Mouse (Mus musculus): Measurements from ENCODE around the gene Xlr4c. TPM values are rescaled to one million over a fixed set of nuclear protein-coding genes. Genes with fewer than 3 reads are reported as not detected.
"Not testable (repeated sequence)": the region's sequence is repeated elsewhere in the genome, so short reads cannot be mapped to it uniquely, and the experiment has no call there.

Xlr4c gene
- not detected for total RNA-seq (2021)
- long read RNA-seq, experiment 1: 0 reads
- long read RNA-seq, experiment 2: 0 reads

DNA sequence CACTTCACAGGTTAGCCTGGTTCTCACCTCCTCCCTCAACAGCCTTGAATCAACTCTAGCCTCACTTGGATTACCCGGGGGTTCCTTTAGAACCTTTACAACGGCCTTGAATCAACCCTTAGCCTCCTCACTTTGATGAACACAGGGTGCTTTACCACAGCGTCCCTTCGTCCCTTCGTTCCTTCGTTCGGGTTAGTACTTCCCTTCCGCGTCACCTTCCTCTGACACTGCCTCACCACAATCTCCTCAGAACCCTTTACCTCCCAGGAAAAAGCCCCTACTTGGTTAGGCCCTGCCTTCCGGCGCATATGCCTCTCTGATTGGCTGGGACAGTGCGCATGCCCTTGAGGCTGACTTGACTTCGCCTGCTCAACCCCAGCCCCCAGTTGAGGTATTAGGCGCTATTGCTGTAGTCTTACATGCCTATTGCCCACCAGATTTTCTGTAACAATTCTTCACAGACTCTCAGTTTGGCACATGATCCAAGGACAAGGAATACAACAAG is at the start of gene Xlr4c:
Xlr4c (minus strand) TSS at position 310 of the 505 bp plus-strand sequence.
- DNase-seq: not testable (repeated sequence)

DNA sequence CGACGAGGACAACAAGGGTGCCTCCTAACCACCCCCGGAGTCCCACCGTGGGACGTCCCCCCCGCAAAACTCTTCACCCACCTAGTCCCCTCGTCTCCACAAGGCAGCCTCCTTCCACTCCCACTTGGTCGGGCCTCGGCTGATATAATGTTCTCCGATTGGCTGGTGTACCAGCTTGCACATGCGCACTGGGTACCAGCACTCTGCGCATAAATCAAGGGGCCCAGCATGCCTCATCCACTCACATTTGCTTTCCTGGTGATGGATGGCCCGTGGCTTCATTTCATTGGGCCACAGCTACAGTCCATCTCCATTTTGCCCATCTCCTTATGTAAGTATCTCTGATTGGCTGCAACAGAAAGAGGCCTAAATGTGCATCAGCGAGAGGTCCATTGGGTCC is 22.3 kb upstream of the Xlr4c start, which contains the start of gene Xlr3c:
Xlr3c (minus strand) TSS at position 121 of the 400 bp plus-strand sequence.
- DNase-seq: not testable (repeated sequence)

DNA sequence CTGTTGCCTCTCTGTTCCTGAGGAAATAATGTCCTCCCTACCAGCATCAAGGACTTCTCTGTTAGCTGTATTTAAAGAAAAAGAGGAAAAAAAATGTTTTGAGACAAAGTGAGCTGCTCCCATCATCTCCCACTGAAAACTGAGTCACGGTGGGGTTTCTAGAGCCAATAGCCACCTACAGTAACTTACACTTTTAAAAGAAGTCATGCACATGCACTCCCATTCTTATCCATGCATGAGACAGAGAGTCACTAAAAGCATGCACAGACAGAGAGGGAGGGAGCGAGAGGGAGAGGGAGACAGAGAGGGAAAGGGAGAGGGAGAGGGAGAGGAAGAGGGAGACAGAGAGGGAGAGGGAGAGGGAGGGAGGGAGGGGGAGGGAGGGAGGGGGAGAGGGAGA is 19.5 kb upstream of the Xlr4c start:
- not testable (repeated sequence) for DNase-seq

DNA sequence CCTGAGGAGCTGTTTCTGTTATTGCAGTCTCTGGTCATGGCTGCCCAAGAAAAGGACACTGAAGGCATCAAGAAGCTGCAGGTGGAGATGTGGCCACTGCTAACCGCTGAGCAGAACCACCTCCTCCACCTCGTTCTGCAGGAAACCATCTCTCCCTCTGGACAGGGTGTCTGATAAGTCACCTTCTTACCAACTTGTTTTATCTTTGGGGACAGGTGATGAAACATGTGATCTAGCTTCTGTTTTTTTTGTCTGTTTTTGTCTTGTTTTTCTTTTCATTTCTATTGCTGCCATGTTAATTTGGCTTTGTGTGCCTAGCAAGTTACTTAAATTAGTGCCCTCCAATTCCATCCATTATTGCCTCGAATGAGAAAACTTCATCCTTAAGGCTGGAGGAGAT is 13.6 kb downstream of the Xlr4c start:
- DNase-seq: no peak

DNA sequence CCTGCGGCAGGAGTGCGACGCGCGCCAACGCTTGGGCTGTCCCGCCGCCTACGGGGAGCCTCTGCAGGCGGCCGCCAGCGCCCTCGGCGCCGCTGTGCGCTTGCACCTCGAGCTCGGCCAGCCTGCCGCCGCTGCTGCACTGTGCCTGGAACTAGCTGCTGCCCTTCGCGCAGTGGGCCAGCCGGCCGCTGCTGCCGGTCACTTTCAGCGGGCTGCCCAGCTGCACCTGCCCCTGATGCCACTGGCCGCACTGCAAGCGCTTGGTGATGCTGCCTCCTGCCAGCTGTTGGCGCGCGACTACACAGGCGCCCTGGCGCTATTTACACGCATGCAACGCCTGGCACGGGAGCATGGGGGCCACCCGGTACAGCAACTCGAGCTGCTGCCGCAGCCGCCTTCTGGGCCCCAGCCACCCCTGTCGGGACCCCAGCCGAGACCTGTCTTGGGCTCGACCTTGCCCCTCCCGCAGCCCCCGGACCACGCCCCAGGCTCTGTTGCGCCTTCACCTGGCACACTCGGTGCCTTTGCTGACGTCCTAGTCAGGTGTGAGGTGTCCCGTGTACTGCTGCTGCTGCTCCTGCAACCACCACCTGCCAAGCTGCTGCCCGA is 14.2 kb downstream of the Xlr4c start:
- peak; percentile 53 to 57 for DNase-seq

DNA sequence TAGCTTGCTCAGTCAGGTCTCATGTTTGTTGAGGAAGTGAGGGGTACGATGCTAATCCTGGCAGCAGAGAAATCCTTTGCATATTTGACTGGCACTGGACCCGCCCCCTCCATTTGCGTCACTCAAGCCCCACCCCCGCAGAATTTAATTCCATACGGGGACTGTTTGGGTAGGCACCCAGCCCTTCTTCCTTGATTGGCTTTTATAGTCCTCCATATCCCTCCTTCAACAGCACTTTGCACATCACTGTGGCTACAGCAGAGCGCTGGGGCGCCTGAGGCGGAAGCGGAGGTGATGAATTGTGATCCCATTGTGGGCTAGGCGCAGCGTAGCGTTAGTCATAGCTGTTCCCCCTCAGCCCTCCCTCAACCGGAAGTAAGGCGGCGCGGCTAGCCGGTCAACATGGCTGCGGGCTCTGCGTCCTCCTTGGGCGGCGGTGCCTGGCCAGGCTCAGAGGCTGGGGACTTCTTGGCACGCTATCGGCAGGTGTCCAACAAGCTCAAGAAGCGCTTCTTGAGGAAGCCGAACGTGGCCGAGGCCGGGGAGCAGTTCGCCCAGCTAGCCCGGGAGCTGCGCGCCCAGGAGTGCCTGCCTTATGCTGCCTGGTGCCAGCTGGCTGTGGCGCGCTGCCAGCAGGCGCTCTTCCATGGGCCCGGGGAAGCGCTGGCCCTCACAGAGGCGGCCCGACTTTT is 14.9 kb downstream of the Xlr4c start, which contains the start of gene F8a:
F8a (plus strand) TSS at position 378 of the 692 bp plus-strand sequence.
- peak; percentile 84 to 89 for DNase-seq

DNA sequence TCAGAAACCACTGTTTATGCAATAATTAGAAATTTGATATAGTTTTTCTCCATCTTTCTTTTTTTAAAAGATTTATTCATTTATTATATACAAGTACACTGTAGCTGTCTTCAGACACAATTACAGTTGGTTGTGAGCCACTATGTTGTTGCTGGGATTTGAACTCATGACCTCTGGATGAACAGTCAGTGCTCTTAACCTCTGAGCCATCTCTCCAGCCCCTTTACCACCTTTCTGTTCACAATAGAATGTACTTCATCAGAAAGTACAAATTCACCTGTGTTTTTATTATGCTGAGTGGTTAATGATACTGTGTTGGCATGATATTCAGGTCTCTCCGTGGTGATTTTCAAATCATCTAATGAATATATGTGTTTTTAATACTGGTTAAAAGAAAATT is 17.6 kb downstream of the Xlr4c start:
- DNase-seq: no peak

DNA sequence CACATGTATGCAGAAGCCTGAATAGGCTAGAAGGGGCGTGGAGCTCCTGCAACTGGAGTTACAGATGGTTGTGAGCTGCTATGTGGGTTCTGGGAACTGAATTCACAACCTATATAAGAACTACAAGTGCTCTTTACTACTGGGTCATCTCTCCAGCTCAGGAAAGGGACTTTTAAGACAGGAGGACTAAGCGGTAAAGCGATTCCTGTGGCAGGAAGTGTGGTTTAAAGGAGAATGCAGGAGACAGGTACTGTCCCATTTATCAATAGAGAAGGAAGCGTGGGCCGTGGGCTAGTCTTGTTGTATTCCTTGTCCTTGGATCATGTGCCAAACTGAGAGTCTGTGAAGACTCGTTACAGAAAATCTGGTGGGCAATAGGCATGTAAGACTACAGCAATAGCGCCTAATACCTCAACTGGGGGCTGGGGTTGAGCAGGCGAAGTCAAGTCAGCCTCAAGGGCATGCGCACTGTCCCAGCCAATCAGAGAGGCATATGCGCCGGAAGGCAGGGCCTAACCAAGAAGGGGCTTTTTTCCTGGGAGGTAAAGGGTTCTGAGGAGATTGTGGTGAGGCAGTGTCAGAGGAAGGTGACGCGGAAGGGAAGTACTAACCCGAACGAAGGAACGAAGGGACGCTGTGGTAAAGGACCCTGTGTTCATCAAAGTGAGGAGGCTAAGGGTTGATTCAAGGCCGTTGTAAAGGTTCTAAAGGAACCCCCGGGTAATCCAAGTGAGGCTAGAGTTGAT is 28.9 kb downstream of the Xlr4c start, which contains the start of gene Xlr4b:
Xlr4b (plus strand) TSS at position 515 of the 746 bp plus-strand sequence.
- not testable (repeated sequence) for DNase-seq

DNA sequence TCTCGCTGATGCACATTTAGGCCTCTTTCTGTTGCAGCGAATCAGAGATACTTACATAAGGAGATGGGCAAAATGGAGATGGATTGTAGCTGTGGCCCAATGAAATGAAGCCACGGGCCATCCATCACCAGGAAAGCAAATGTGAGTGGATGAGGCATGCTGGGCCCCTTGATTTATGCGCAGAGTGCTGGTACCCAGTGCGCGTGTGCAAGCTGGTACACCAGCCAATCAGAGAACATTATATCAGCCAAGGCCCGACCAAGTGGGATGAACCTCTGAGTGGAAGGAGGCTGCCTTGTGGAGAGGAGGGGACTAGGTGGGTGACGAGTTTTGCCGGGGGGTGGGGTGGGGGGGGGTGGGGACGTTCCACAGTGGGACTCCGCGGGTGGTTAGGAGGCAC is 51.0 kb downstream of the Xlr4c start, which contains the start of gene Xlr3b:
Xlr3b (plus strand) TSS at position 274 of the 400 bp plus-strand sequence.
- DNase-seq: peak in 1 of 2 experiments; percentile 43

Other genes starting within 250 kb of the Xlr4c start
- gene Pnma5, start 206.0 kb downstream of the Xlr4c start, total RNA-seq (2021): not detected
- gene Pnma3, start 178.3 kb downstream of the Xlr4c start, total RNA-seq (2021): not detected
- 1 to 10 TPM in 1 of 2 experiments, under 1 TPM in 1; 0.45 to 1.9 TPM for gene Xlr4a, start 160.7 kb downstream of the Xlr4c start, total RNA-seq (2021)
- under 1 TPM; 0.47 to 0.62 TPM for gene Xlr3a, start 146.0 kb downstream of the Xlr4c start, total RNA-seq (2021)
- not detected for gene Gm14685, start 126.1 kb downstream of the Xlr4c start, total RNA-seq (2021)
- not detected for gene Xlr5b, start 94.3 kb downstream of the Xlr4c start, total RNA-seq (2021)
- gene DXBay18, start 93.7 kb downstream of the Xlr4c start, total RNA-seq (2021): not detected
- not detected for gene Spin2d, start 66.1 kb downstream of the Xlr4c start, total RNA-seq (2021)
- 1 to 10 TPM in 1 of 2 experiments, under 1 TPM in 1; 0.75 to 1.2 TPM for gene Xlr3b, start 50.9 kb downstream of the Xlr4c start, total RNA-seq (2021)
- 1 to 10 TPM in 1 of 2 experiments, under 1 TPM in 1; 0.67 to 1.1 TPM for gene Xlr4b, start 28.8 kb downstream of the Xlr4c start, total RNA-seq (2021)
- 1 to 10 TPM; 6.6 to 7.2 TPM for gene F8a, start 14.8 kb downstream of the Xlr4c start, total RNA-seq (2021)
- not detected for gene Xlr3c, start 22.3 kb upstream of the Xlr4c start, total RNA-seq (2021)
- not detected for gene Xlr5a, start 49.8 kb upstream of the Xlr4c start, total RNA-seq (2021)
- gene Xlr5c, start 49.8 kb upstream of the Xlr4c start, total RNA-seq (2021): not detected
- not detected for gene Gm45015, start 93.7 kb upstream of the Xlr4c start, total RNA-seq (2021)
- gene Zfp275, start 99.5 kb upstream of the Xlr4c start, total RNA-seq (2021): 1 to 10 TPM; 5.6 to 6.6 TPM
- not detected for gene Gm18336, start 155.6 kb upstream of the Xlr4c start, total RNA-seq (2021)
- gene Zfp92, start 168.0 kb upstream of the Xlr4c start, total RNA-seq (2021): not detected
- gene Trex2, start 192.2 kb upstream of the Xlr4c start, total RNA-seq (2021): not detected
- gene Haus7, start 215.9 kb upstream of the Xlr4c start, total RNA-seq (2021): 1 to 10 TPM; 6.2 to 9.1 TPM
- gene Bgn, start 240.5 kb upstream of the Xlr4c start, total RNA-seq (2021): 100 to 1,000 TPM; 174 to 186 TPM

Measured in heart, adult 18-20 months (tissue).